Mouse (Mus musculus): ENCODE measurements around the gene Erf. TPM values are rescaled to one million over a fixed set of nuclear protein-coding genes. Genes with fewer than 3 reads are reported as not detected.

Erf gene
- total and polyA plus RNA-seq, 2 experiments = 7.4 to 27.0 TPM

DNA sequence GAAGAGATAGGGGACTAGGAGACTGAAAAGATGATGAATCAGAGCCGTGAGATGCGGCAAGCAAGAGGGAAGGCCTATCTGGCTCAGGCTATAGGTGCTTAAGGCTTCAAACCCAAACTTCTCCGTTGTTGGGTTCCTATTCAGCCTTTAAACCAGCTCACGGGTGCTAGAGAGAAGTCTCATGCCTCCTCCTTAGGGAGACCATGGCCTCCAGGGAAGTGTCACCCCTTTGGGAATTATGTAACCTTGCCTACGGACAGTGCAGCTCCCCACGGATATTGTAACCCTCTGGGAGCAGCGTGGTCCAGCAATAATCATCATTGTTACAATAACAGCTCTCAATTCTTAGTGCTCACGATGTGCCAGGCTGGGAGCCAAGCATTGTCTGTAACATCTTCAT, 1.3 kb upstream of the Erf start:
- Histone ChIP-seq H3K27ac (replicated peaks; ENCODE audit: insufficient read depth, low read depth, low read length) (peak overlapping the region; percentile 36), H3K4me1 (ENCODE audit: control insufficient read depth, insufficient read depth, low read length) (peaks cover 12% of the 10 kb centered on the region), H3K27me3 (ENCODE audit: control insufficient read depth, insufficient read depth, low read length) (no peaks in the 10 kb centered on the region), H3K36me3 (ENCODE audit: control insufficient read depth, insufficient read depth, low read length) (no peaks in the 10 kb centered on the region), H3K4me3 (ENCODE audit: insufficient read depth, low read depth, low read length) (no peak overlapping the region), H3K79me2 (ENCODE audit: control insufficient read depth, insufficient read depth, low read length) (peaks cover 28% of the 10 kb centered on the region; the same call in 1 of the 2 replicates), H3K9ac (ENCODE audit: low read depth, low read length) (no peak overlapping the region; the same call in 1 of the 2 replicates)
- no peak for DNase-seq (ENCODE audit: extremely low read depth, low read depth, low spot score)
- no peak for TF ChIP-seq POLR2A (IDR thresholded peaks at IDR 0.05; ENCODE audit: extremely low read depth, insufficient read depth, low read length)
- no peak for TF ChIP-seq CTCF (IDR thresholded peaks at IDR 0.05; ENCODE audit: low read depth, low read length)
- 58% methylated on average over 8 of the region's 8 CpGs for WGBS

GRCm38 (mm10) chr7:25251071-25251791, 670 bp upstream of the Erf start:
- peaks cover 12% of the 10 kb centered on the region for H3K4me1 ChIP-seq (ENCODE audit: control insufficient read depth, insufficient read depth, low read length)
- peak overlapping the region; percentile 27 for H3K4me3 ChIP-seq (ENCODE audit: insufficient read depth, low read depth, low read length)
- WGBS = 24% methylated on average over 22 of the region's 22 CpGs
- no peaks in the 10 kb centered on the region for H3K36me3 ChIP-seq (ENCODE audit: control insufficient read depth, insufficient read depth, low read length)
- no peak for TF ChIP-seq CTCF (IDR thresholded peaks at IDR 0.05; ENCODE audit: low read depth, low read length)
- TF ChIP-seq POLR2A (IDR thresholded peaks at IDR 0.05; ENCODE audit: extremely low read depth, insufficient read depth, low read length) = no peak
- no peak for DNase-seq (ENCODE audit: extremely low read depth, low read depth, low spot score)
- H3K27ac ChIP-seq (replicated peaks; ENCODE audit: insufficient read depth, low read depth, low read length) = peak overlapping the region; percentile 36
- H3K27me3 ChIP-seq (ENCODE audit: control insufficient read depth, insufficient read depth, low read length) = no peaks in the 10 kb centered on the region
- peak overlapping the region; percentile 60 for H3K9ac ChIP-seq (ENCODE audit: low read depth, low read length)
- H3K79me2 ChIP-seq (ENCODE audit: control insufficient read depth, insufficient read depth, low read length) = peaks cover 31% of the 10 kb centered on the region; the same call in 1 of the 2 replicates

DNA sequence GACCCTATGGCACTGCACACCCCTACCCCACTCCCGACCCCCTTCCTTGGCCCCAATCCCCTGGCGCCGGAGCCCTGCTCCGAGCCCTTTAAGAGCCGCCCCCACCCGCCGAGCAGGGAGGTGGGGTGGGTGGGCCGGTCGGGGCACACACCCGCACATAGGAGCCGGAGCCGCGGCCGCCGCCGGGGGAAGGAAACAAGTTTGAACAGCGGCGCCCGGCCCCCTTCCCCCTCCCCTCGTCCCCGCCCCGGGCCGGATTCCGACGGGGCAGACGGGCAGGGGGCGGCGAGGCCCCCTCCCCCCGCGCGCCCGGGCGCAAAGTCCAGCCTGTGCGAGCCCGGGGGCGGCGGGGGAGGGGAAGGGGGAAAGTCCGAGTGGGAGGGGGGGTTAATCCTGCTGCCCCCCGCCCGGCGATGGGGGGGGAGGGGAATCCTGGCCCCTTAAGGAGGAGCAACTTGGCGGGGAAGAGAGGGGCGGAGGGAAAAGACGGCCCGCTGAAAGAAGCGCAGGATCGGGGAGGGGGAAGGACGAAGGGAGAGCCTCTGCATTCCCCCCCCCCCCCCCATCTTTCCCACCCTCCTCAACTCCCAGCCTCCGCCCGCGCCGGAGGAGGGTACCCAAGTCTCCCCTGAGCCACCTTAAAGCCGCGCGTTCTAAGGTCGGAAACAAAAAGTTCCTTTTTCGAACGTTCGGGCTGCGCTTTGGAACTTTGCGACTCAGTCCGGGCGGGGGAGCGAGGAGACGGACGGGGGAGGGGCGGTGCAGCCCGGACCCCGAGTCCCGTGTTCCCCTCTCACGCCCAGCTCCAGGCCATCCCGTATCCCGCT, 1.0 kb downstream of the Erf start:
- Histone ChIP-seq H3K27ac (replicated peaks; ENCODE audit: insufficient read depth, low read depth, low read length) (peak overlapping the region; percentile 86), H3K4me1 (ENCODE audit: control insufficient read depth, insufficient read depth, low read length) (peaks cover 12% of the 10 kb centered on the region), H3K36me3 (ENCODE audit: control insufficient read depth, insufficient read depth, low read length) (peaks cover 4% of the 10 kb centered on the region; the same call in 1 of the 2 replicates), H3K4me3 (ENCODE audit: insufficient read depth, low read depth, low read length) (peak overlapping the region; percentile 90), H3K9ac (ENCODE audit: low read depth, low read length) (peak overlapping the region; percentile 93), H3K79me2 (ENCODE audit: control insufficient read depth, insufficient read depth, low read length) (peaks cover 40% of the 10 kb centered on the region; the same call in 1 of the 2 replicates), H3K27me3 (ENCODE audit: control insufficient read depth, insufficient read depth, low read length) (no peaks in the 10 kb centered on the region)
- DNase-seq (ENCODE audit: extremely low read depth, low read depth, low spot score) = peak; percentile 62
- no peak for TF ChIP-seq CTCF (IDR thresholded peaks at IDR 0.05; ENCODE audit: low read depth, low read length)
- peak; percentile 34; the same call in 1 of the 2 replicates for TF ChIP-seq POLR2A (IDR thresholded peaks at IDR 0.05; ENCODE audit: extremely low read depth, insufficient read depth, low read length)
- WGBS = under 1% methylated on average over 49 of the region's 73 CpGs

GRCm38 (mm10) chr7:25248846-25249313, 1.7 kb downstream of the Erf start:
- 1% methylated on average over 25 of the region's 25 CpGs for WGBS
- peaks cover 4% of the 10 kb centered on the region; the same call in 1 of the 2 replicates for H3K36me3 ChIP-seq (ENCODE audit: control insufficient read depth, insufficient read depth, low read length)
- peak overlapping the region; percentile 93 for H3K9ac ChIP-seq (ENCODE audit: low read depth, low read length)
- H3K79me2 ChIP-seq (ENCODE audit: control insufficient read depth, insufficient read depth, low read length) = peaks cover 41% of the 10 kb centered on the region; the same call in 1 of the 2 replicates
- no peak for TF ChIP-seq POLR2A (IDR thresholded peaks at IDR 0.05; ENCODE audit: extremely low read depth, insufficient read depth, low read length)
- TF ChIP-seq CTCF (IDR thresholded peaks at IDR 0.05; ENCODE audit: low read depth, low read length) = no peak
- DNase-seq (ENCODE audit: extremely low read depth, low read depth, low spot score) = no peak
- peaks cover 12% of the 10 kb centered on the region for H3K4me1 ChIP-seq (ENCODE audit: control insufficient read depth, insufficient read depth, low read length)
- H3K4me3 ChIP-seq (ENCODE audit: insufficient read depth, low read depth, low read length) = peak overlapping the region; percentile 90
- no peaks in the 10 kb centered on the region for H3K27me3 ChIP-seq (ENCODE audit: control insufficient read depth, insufficient read depth, low read length)
- H3K27ac ChIP-seq (replicated peaks; ENCODE audit: insufficient read depth, low read depth, low read length) = peak overlapping the region; percentile 86

DNA sequence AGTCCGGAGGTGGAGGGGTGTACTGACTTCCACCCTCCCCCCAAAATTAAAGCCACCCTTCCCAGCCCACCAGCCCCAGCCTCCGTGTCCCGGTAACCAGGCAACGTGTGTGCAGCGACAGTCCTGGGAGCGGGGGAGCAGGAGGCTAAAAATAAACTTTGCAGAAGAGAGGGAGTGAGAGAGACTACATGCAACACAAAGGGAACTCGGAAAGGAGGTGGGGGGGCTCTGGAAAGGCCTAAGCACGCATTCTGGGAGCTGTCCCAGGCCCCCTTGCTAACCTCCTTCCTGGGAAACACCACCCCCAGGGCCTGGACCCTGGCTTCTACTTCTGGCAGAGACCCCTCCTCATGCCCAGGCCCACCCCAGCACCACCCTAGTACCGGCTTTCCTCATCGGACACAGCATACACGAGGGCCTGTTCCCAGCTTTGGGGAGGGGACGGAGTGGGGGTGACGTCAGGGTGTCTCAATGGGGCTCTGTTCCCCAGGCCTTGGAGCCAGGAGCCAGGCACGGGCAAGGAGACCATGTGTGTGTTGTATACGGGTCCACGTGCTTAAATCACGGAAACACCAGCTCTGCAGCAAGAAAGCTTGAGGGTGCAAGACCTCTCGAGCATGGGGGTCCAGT, 2.4 kb downstream of the Erf start:
- H3K4me1 ChIP-seq (ENCODE audit: control insufficient read depth, insufficient read depth, low read length) = peaks cover 12% of the 10 kb centered on the region

More for the DNA sequence above, 2.4 kb downstream of the Erf start:
- Histone ChIP-seq H3K79me2 (ENCODE audit: control insufficient read depth, insufficient read depth, low read length) (peaks cover 41% of the 10 kb centered on the region; the same call in 1 of the 2 replicates), H3K9ac (ENCODE audit: low read depth, low read length) (peak overlapping the region; percentile 93), H3K27ac (replicated peaks; ENCODE audit: insufficient read depth, low read depth, low read length) (peak overlapping the region; percentile 86), H3K27me3 (ENCODE audit: control insufficient read depth, insufficient read depth, low read length) (no peaks in the 10 kb centered on the region), H3K4me3 (ENCODE audit: insufficient read depth, low read depth, low read length) (peak overlapping the region; percentile 90), H3K36me3 (ENCODE audit: control insufficient read depth, insufficient read depth, low read length) (peaks cover 4% of the 10 kb centered on the region; the same call in 1 of the 2 replicates)
- TF ChIP-seq POLR2A (IDR thresholded peaks at IDR 0.05; ENCODE audit: extremely low read depth, insufficient read depth, low read length) (no peak), CTCF (IDR thresholded peaks at IDR 0.05; ENCODE audit: low read depth, low read length) (no peak)
- WGBS = 12% methylated on average over 18 of the region's 18 CpGs
- no peak for DNase-seq (ENCODE audit: extremely low read depth, low read depth, low spot score)

Measured in liver, adult 2 months (tissue).